Mouse (Mus musculus): ENCODE measurements around the gene Nrxn2.

Nrxn2 gene

GRCm38 (mm10) chr19:6519483-6519882, 101.0 kb downstream of the Nrxn2 start:
- Histone ChIP-seq H3K9me3 (ENCODE audit: low read length) (no peaks in the 10 kb centered on the region), H3K36me3 (ENCODE audit: insufficient read depth, low read length) (no peaks in the 10 kb centered on the region; the same call in 1 of the 2 replicates), H3K27me3 (ENCODE audit: insufficient read depth, low read length) (no peaks in the 10 kb centered on the region), H3K4me3 (replicated peaks; ENCODE audit: low read length) (no peak overlapping the region), H3K4me1 (replicated peaks; ENCODE audit: low read depth, low read length) (peaks cover 60% of the 10 kb centered on the region)
- TF ChIP-seq CTCF (conservative IDR thresholded peaks at IDR 0.05; ENCODE audit: low read length) (no peak), POU5F1 (IDR thresholded peaks at IDR 0.05; ENCODE audit: borderline replicate concordance, low read length) (no peak), NANOG (IDR thresholded peaks at IDR 0.05; ENCODE audit: borderline replicate concordance, low read length) (no peak)

- TF ChIP-seq NANOG (IDR thresholded peaks at IDR 0.05; ENCODE audit: borderline replicate concordance, low read length) (no peak), POU5F1 (IDR thresholded peaks at IDR 0.05; ENCODE audit: borderline replicate concordance, low read length) (no peak), CTCF (conservative IDR thresholded peaks at IDR 0.05; ENCODE audit: low read length) (no peak)
- Histone ChIP-seq H3K27me3 (ENCODE audit: insufficient read depth, low read length) (no peaks in the 10 kb centered on the region), H3K4me3 (replicated peaks; ENCODE audit: low read length) (no peak overlapping the region), H3K4me1 (replicated peaks; ENCODE audit: low read depth, low read length) (peaks cover 40% of the 10 kb centered on the region), H3K36me3 (ENCODE audit: insufficient read depth, low read length) (no peaks in the 10 kb centered on the region; the same call in 1 of the 2 replicates), H3K9me3 (ENCODE audit: low read length) (no peaks in the 10 kb centered on the region)
Observed at GRCm38 (mm10) chr19:6521630-6522029, 103.1 kb downstream of the Nrxn2 start.

- H3K4me1 ChIP-seq (replicated peaks; ENCODE audit: low read depth, low read length), result peaks cover 34% of the 10 kb centered on the region
- H3K27me3 ChIP-seq (ENCODE audit: insufficient read depth, low read length), result no peaks in the 10 kb centered on the region
- no peak overlapping the region for H3K4me3 ChIP-seq (replicated peaks; ENCODE audit: low read length)
- no peaks in the 10 kb centered on the region; the same call in 1 of the 2 replicates for H3K36me3 ChIP-seq (ENCODE audit: insufficient read depth, low read length)
- TF ChIP-seq POU5F1 (IDR thresholded peaks at IDR 0.05; ENCODE audit: borderline replicate concordance, low read length) (no peak), CTCF (conservative IDR thresholded peaks at IDR 0.05; ENCODE audit: low read length) (no peak), NANOG (IDR thresholded peaks at IDR 0.05; ENCODE audit: borderline replicate concordance, low read length) (no peak)
- no peaks in the 10 kb centered on the region for H3K9me3 ChIP-seq (ENCODE audit: low read length)
Observed at GRCm38 (mm10) chr19:6522289-6522688, 103.8 kb downstream of the Nrxn2 start.

GRCm38 (mm10) chr19:6525023-6525422, 106.5 kb downstream of the Nrxn2 start:
- TF ChIP-seq CTCF (conservative IDR thresholded peaks at IDR 0.05; ENCODE audit: low read length), result no peak
- TF ChIP-seq POU5F1 (IDR thresholded peaks at IDR 0.05; ENCODE audit: borderline replicate concordance, low read length), result no peak
- no peak for TF ChIP-seq NANOG (IDR thresholded peaks at IDR 0.05; ENCODE audit: borderline replicate concordance, low read length)
- Histone ChIP-seq H3K4me1 (replicated peaks; ENCODE audit: low read depth, low read length) (peaks cover 28% of the 10 kb centered on the region), H3K27me3 (ENCODE audit: insufficient read depth, low read length) (no peaks in the 10 kb centered on the region), H3K9me3 (ENCODE audit: low read length) (no peaks in the 10 kb centered on the region), H3K36me3 (ENCODE audit: insufficient read depth, low read length) (no peaks in the 10 kb centered on the region; the same call in 1 of the 2 replicates), H3K4me3 (replicated peaks; ENCODE audit: low read length) (no peak overlapping the region)

- Histone ChIP-seq H3K27me3 (ENCODE audit: insufficient read depth, low read length) (peaks cover 7% of the 10 kb centered on the region), H3K9me3 (ENCODE audit: low read length) (no peaks in the 10 kb centered on the region), H3K36me3 (ENCODE audit: insufficient read depth, low read length) (no peaks in the 10 kb centered on the region; the same call in 1 of the 2 replicates), H3K4me3 (replicated peaks; ENCODE audit: low read length) (no peak overlapping the region), H3K4me1 (replicated peaks; ENCODE audit: low read depth, low read length) (peaks cover 34% of the 10 kb centered on the region)
- TF ChIP-seq CTCF (conservative IDR thresholded peaks at IDR 0.05; ENCODE audit: low read length) (no peak), POU5F1 (IDR thresholded peaks at IDR 0.05; ENCODE audit: borderline replicate concordance, low read length) (no peak), NANOG (IDR thresholded peaks at IDR 0.05; ENCODE audit: borderline replicate concordance, low read length) (no peak)
Observed at GRCm38 (mm10) chr19:6526010-6526409, 107.5 kb downstream of the Nrxn2 start.

GRCm38 (mm10) chr19:6527439-6527838, 108.9 kb downstream of the Nrxn2 start:
- no peaks in the 10 kb centered on the region for H3K36me3 ChIP-seq (ENCODE audit: insufficient read depth, low read length)
- TF ChIP-seq CTCF (conservative IDR thresholded peaks at IDR 0.05; ENCODE audit: low read length) (no peak), POU5F1 (IDR thresholded peaks at IDR 0.05; ENCODE audit: borderline replicate concordance, low read length) (no peak), NANOG (IDR thresholded peaks at IDR 0.05; ENCODE audit: borderline replicate concordance, low read length) (no peak)
- peaks cover 37% of the 10 kb centered on the region for H3K4me1 ChIP-seq (replicated peaks; ENCODE audit: low read depth, low read length)

GRCm38 (mm10) chr19:6527839-6528531, 109.5 kb downstream of the Nrxn2 start:
- Histone ChIP-seq H3K27me3 (ENCODE audit: insufficient read depth, low read length) (peaks cover 26% of the 10 kb centered on the region), H3K36me3 (ENCODE audit: insufficient read depth, low read length) (no peaks in the 10 kb centered on the region), H3K4me1 (replicated peaks; ENCODE audit: low read depth, low read length) (peaks cover 39% of the 10 kb centered on the region), H3K9me3 (ENCODE audit: low read length) (no peaks in the 10 kb centered on the region), H3K4me3 (replicated peaks; ENCODE audit: low read length) (no peak overlapping the region)
- no peak for TF ChIP-seq CTCF (conservative IDR thresholded peaks at IDR 0.05; ENCODE audit: low read length)
- no peak for TF ChIP-seq NANOG (IDR thresholded peaks at IDR 0.05; ENCODE audit: borderline replicate concordance, low read length)
- no peak for TF ChIP-seq POU5F1 (IDR thresholded peaks at IDR 0.05; ENCODE audit: borderline replicate concordance, low read length)

More at GRCm38 (mm10) chr19:6527439-6527838, 108.9 kb downstream of the Nrxn2 start:
- Histone ChIP-seq H3K27me3 (ENCODE audit: insufficient read depth, low read length) (peaks cover 21% of the 10 kb centered on the region), H3K9me3 (ENCODE audit: low read length) (no peaks in the 10 kb centered on the region), H3K4me3 (replicated peaks; ENCODE audit: low read length) (no peak overlapping the region)

DNA sequence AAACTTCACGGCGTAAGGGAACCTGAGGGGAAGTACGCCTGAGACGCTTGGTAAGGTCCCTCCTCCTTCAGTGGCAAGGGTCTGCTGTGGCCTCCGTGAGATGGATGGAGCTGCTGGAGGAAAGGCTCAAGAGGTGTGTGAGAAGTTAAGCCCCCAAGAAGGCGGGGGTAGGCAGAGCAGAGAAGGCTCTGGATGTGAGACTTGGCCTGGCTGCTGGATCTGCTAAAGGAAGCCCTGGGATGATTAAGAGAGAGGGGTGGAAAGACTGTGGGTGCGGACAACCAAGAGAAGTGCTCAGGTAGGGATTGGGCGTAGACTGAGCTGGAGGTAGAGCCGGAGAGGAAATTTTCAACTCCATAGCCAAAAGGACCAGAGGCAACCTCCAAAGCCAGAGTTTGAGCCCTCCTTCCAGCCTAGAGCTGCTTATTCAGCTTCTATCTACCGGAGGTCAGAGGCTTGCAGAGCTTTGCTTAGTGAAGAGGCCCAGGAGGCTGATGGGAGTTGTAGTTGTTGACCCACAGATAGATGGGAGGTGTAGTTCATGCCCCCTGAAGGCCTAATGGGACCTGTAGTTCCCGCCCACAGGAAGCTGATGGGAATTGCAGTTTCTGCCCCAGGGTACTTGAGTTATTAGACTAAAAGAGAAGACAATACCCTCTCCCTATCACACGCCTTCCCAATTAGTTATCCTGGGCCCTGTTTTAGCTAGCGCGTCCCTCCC, 110.9 kb downstream of the Nrxn2 start:
- TF ChIP-seq CTCF (conservative IDR thresholded peaks at IDR 0.05; ENCODE audit: low read length) (no peak), POU5F1 (IDR thresholded peaks at IDR 0.05; ENCODE audit: borderline replicate concordance, low read length) (no peak), NANOG (IDR thresholded peaks at IDR 0.05; ENCODE audit: borderline replicate concordance, low read length) (no peak)
- Histone ChIP-seq H3K36me3 (ENCODE audit: insufficient read depth, low read length) (no peaks in the 10 kb centered on the region), H3K27me3 (ENCODE audit: insufficient read depth, low read length) (peaks cover 35% of the 10 kb centered on the region), H3K9me3 (ENCODE audit: low read length) (no peaks in the 10 kb centered on the region), H3K4me1 (replicated peaks; ENCODE audit: low read depth, low read length) (peaks cover 53% of the 10 kb centered on the region), H3K4me3 (replicated peaks; ENCODE audit: low read length) (peak overlapping the region; percentile 72)

All from E14TG2a.4 (cell line).